Mouse (Mus musculus) forebrain, embryonic 16.5 days (tissue): ENCODE data around the gene Tmem101. TPM values are rescaled to one million over a fixed set of nuclear protein-coding genes. Genes with fewer than 3 reads are reported as not detected.
A peak's percentile ranks its signal among the peaks of the same experiment; 100 is the strongest.

Experiments used
- ATAC-seq: fragments of 200-750 bp; cut with Nextera tagmentation; 2 replicates; pipeline ENCODE4 v1.8.0; 2017; ENCODE audit warnings: mild to moderate bottlenecking, moderate library complexity
- H3K27ac ChIP-seq: fragments of 300-500 bp; sonication (generic); 2 replicates; pipeline ENCODE4 v1.5.1; 2014; ENCODE audit warnings: low read length, control low read depth
- H3K27me3 ChIP-seq: fragments of 300-500 bp; sonication (generic); replicated peaks from 2 replicates; pipeline ENCODE4 v1.6.1; 2014; ENCODE audit warnings: low read length; ENCODE audit not compliant: control insufficient read depth, insufficient read depth
- H3K36me3 ChIP-seq: fragments of 300-500 bp; sonication (generic); 2 replicates; pipeline ENCODE4 v1.6.1; 2014; ENCODE audit not compliant: control insufficient read depth, insufficient read depth
- H3K4me1 ChIP-seq: fragments of 300-500 bp; sonication (generic); replicated peaks from 2 replicates; pipeline ENCODE4 v1.6.1; 2014; ENCODE audit warnings: low read length; ENCODE audit not compliant: control insufficient read depth, insufficient read depth
- H3K4me2 ChIP-seq: fragments of 300-500 bp; sonication (generic); 2 replicates; pipeline ENCODE4 v1.6.1; 2014; ENCODE audit warnings: mild to moderate bottlenecking, low read length, control low read depth
- H3K4me3 ChIP-seq: fragments of 300-500 bp; sonication (generic); replicated peaks from 2 replicates; pipeline ENCODE4 v1.5.1; 2014; ENCODE audit warnings: mild to moderate bottlenecking, low read length, control low read depth
- H3K9ac ChIP-seq: fragments of 300-500 bp; sonication (generic); replicated peaks from 2 replicates; pipeline ENCODE4 v1.6.1; 2014; ENCODE audit warnings: low read depth, low read length, control low read depth
- H3K9me3 ChIP-seq: fragments of 300-500 bp; sonication (generic); 2 replicates; pipeline ENCODE4 v1.6.1; 2016; ENCODE audit warnings: low read length; ENCODE audit not compliant: control insufficient read depth
- WGBS: fragments of 180-500 bp; shearing (Covaris S2); extraction: QIAGEN DNeasy Blood & Tissue Kit; methylation state at CpG from one replicate; pipeline ENCODE4 v1.1.7; 2014; 5-methylcytosine and 5-hydroxymethylcytosine counted together
- polyA plus RNA-seq: library from polyadenylated mRNA; unstranded; fragments of >200 nt; fragmentation: Nextera tagmentation; extraction: Ambion mirVana; gene quantifications from 2 replicates; pipeline ENCODE4 v1.2.1, GENCODE M21; 2015

Tmem101 gene
- polyA plus RNA-seq, 1 experiment from 2014 or later, result 44.7 TPM

- H3K27ac ChIP-seq, result no peak overlapping the region
- H3K4me3 ChIP-seq, result no peak overlapping the region
- 2% methylated on average over 5 of the region's 5 CpGs for WGBS
- H3K27me3 ChIP-seq, result peaks cover 25% of the 10 kb centered on the region
- peaks cover 5% of the 10 kb centered on the region for H3K4me1 ChIP-seq
- H3K4me2 ChIP-seq, result no peak overlapping the region
- H3K36me3 ChIP-seq, result no peaks in the 10 kb centered on the region
- no peak for ATAC-seq
- no peaks in the 10 kb centered on the region for H3K9me3 ChIP-seq
- no peak overlapping the region for H3K9ac ChIP-seq
Measured at GRCm38 (mm10) chr11:102140508-102140907, 15.7 kb downstream of the Tmem101 start.

GRCm38 (mm10) chr11:102138447-102138740 lies 17.8 kb downstream of the Tmem101 start:
- Histone ChIP-seq H3K36me3 (no peaks in the 10 kb centered on the region), H3K27me3 (peaks cover 6% of the 10 kb centered on the region), H3K4me1 (peaks cover 7% of the 10 kb centered on the region), H3K4me2 (peak overlapping the region; percentile 53), H3K27ac (no peak overlapping the region), H3K9ac (peak overlapping the region; percentile 51), H3K9me3 (no peaks in the 10 kb centered on the region), H3K4me3 (peak overlapping the region; percentile 27)
- under 1% methylated on average over 18 of the region's 18 CpGs for WGBS
- peak; percentile 67 for ATAC-seq

- ATAC-seq, result peak; percentile 36; the same call in 1 of the 2 replicates
- no peaks in the 10 kb centered on the region for H3K36me3 ChIP-seq
- H3K27ac ChIP-seq, result no peak overlapping the region
- peak overlapping the region; percentile 51 for H3K9ac ChIP-seq
- 0 out of 2 replicates have a peak, but pooled peaks cover 2% of the 10 kb centered on the region for H3K27me3 ChIP-seq
- peak overlapping the region; percentile 53 for H3K4me2 ChIP-seq
- no peaks in the 10 kb centered on the region for H3K9me3 ChIP-seq
- peak overlapping the region; percentile 27 for H3K4me3 ChIP-seq
- 46% methylated on average over 13 of the region's 13 CpGs for WGBS
- H3K4me1 ChIP-seq, result peaks cover 7% of the 10 kb centered on the region
Measured at GRCm38 (mm10) chr11:102137625-102138446, 18.4 kb downstream of the Tmem101 start.

GRCm38 (mm10) chr11:102134516-102134915 lies 21.7 kb downstream of the Tmem101 start:
- H3K4me2 ChIP-seq, result no peak overlapping the region
- 29% methylated on average over 4 of the region's 4 CpGs for WGBS
- ATAC-seq, result no peak
- H3K9me3 ChIP-seq, result no peaks in the 10 kb centered on the region
- H3K27me3 ChIP-seq, result 0 out of 2 replicates have a peak, but pooled peaks cover 2% of the 10 kb centered on the region
- peaks cover 7% of the 10 kb centered on the region for H3K4me1 ChIP-seq
- no peak overlapping the region for H3K9ac ChIP-seq
- H3K4me3 ChIP-seq, result no peak overlapping the region
- H3K27ac ChIP-seq, result no peak overlapping the region
- no peaks in the 10 kb centered on the region for H3K36me3 ChIP-seq

GRCm38 (mm10) chr11:102117386-102117785 lies 38.8 kb downstream of the Tmem101 start:
- H3K9me3 ChIP-seq, result no peaks in the 10 kb centered on the region
- H3K27me3 ChIP-seq, result no peaks in the 10 kb centered on the region
- no peaks in the 10 kb centered on the region for H3K4me1 ChIP-seq
- 80% methylated on average over 6 of the region's 6 CpGs for WGBS
- no peak for ATAC-seq
- H3K4me2 ChIP-seq, result no peak overlapping the region
- no peak overlapping the region for H3K27ac ChIP-seq
- H3K9ac ChIP-seq, result no peak overlapping the region
- H3K4me3 ChIP-seq, result no peak overlapping the region
- no peaks in the 10 kb centered on the region for H3K36me3 ChIP-seq

- no peaks in the 10 kb centered on the region for H3K36me3 ChIP-seq
- no peak overlapping the region for H3K27ac ChIP-seq
- H3K4me3 ChIP-seq, result no peak overlapping the region
- no peaks in the 10 kb centered on the region for H3K4me1 ChIP-seq
- H3K4me2 ChIP-seq, result no peak overlapping the region
- no peaks in the 10 kb centered on the region for H3K27me3 ChIP-seq
- H3K9me3 ChIP-seq, result no peaks in the 10 kb centered on the region
- H3K9ac ChIP-seq, result no peak overlapping the region
- ATAC-seq, result no peak
- 81% methylated on average over 8 of the region's 8 CpGs for WGBS
Measured at GRCm38 (mm10) chr11:102116241-102116640, 40.0 kb downstream of the Tmem101 start.

- Histone ChIP-seq H3K27me3 (peaks cover 24% of the 10 kb centered on the region), H3K9ac (no peak overlapping the region), H3K4me3 (no peak overlapping the region), H3K4me2 (no peak overlapping the region), H3K9me3 (no peaks in the 10 kb centered on the region), H3K27ac (no peak overlapping the region), H3K4me1 (no peaks in the 10 kb centered on the region), H3K36me3 (no peaks in the 10 kb centered on the region)
- 80% methylated on average over 5 of the region's 5 CpGs for WGBS
- ATAC-seq, result no peak
Measured at GRCm38 (mm10) chr11:102111576-102111975, 44.6 kb downstream of the Tmem101 start.

- Histone ChIP-seq H3K27ac (no peak within 1 kb of the TSS), H3K27me3 (peaks cover 51% of the 10 kb centered on the region), H3K4me3 (no peak within 1 kb of the TSS), H3K9ac (no peak within 1 kb of the TSS), H3K9me3 (no peaks in the 10 kb centered on the region), H3K4me1 (no peaks in the 10 kb centered on the region), H3K36me3 (no peaks in the 10 kb centered on the region), H3K4me2 (no peak within 1 kb of the TSS)
- WGBS, result 9% methylated on average over 9 of the region's 9 CpGs
- no peak for ATAC-seq
Measured at GRCm38 (mm10) chr11:102107732-102108131, 48.5 kb downstream of the Tmem101 start, which contains the start of gene Pyy. Pyy (minus strand) TSS chr11:102107832.

GRCm38 (mm10) chr11:102106911-102107310 lies 49.3 kb downstream of the Tmem101 start:
- Histone ChIP-seq H3K4me1 (no peaks in the 10 kb centered on the region), H3K27ac (no peak overlapping the region), H3K36me3 (no peaks in the 10 kb centered on the region), H3K9me3 (no peaks in the 10 kb centered on the region), H3K4me3 (no peak overlapping the region), H3K27me3 (peaks cover 51% of the 10 kb centered on the region), H3K4me2 (no peak overlapping the region), H3K9ac (no peak overlapping the region)
- WGBS, result 1% methylated on average over 20 of the region's 21 CpGs
- no peak for ATAC-seq
